Mouse (Mus musculus): ENCODE measurements at regions not wholly inside any gene's neighbourhood (a gene's known extent, or its start where the extent isn't known, plus 50 kb on each side); places are given as distances from the start of the nearest gene placed in this dataset.

DNA sequence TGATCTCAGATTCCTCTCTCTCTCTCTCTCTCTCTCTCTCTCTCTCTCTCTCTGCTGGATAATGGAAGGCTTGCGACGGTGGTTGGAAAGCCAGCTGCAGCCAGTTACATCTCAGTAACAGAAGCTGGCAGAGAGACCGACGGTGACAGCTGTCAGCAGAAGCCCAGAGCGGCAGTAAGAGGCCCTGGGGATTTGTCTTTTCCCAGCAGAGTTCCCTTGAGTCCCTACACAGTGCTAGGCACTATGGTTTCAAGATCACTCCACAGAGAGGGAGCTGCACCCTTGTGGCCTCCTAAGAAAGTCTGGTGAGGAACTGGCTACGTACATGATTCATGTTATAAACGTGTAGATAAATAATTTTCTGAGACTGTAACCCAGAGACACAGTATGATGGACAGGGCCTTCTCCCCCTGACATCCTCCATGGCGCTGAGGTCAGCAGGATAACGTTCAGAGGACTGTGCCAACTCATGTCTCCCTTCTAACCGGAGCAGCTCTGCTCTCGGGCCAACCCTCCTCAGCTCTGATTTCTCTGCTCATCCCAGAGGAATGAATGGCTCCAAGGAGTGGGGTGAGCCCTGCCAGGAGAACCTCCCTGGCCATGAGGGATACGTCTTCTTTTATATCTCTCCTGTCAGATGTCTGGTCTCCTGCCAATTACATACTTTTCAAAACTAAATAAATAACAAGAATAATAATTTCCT, 253.5 kb upstream of the Cadm1 start:
- peak; percentile 21 for DNase-seq (ENCODE audit: low spot score)

DNA sequence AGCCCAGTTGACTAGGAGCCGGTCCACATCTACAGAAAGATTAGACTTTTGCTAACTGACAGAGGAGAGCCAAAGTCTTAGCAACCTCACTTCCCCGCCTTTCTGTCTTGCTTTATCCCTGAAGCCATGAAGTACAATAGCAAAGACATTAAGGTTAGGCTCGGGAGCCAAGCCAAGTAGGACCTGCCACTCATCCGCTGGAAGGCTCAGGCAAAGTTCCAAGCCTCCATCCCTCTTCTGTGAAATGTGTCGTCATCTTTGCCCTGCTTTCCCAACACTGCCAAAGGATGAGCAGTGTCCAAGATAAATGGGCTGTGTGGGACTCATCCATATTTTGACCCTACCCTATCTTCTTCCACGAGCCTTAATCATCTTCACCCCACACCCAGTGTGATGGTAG, 250.6 kb upstream of the Cadm1 start:
- DNase-seq (ENCODE audit: low spot score), result peak; percentile 46

DNA sequence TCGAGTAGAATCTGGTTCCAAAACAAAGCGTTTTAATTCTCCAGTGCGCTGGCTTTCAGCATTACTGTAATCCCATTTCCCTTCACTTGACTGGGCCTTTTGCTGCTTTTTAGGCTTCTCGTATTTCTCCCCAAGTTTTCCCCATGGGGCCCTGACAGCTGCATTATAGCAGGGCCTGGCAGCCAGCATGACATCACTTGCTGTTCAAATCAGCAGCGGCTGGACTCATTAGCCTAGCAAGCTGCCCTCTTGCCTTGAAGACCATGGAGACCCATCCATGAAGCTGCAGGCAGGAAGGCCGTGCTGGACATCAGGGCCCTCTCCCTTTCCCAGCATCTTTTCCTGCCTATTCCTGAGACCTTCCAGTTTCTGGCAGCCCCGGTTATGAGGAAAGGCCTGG, 249.8 kb upstream of the Cadm1 start:
- peak; percentile 7 for DNase-seq (ENCODE audit: low spot score)

- DNase-seq (ENCODE audit: low spot score), result no peak
These were observed 249.4 kb upstream of the Cadm1 start for GRCm38 (mm10) chr9:47280598-47280997.

- DNase-seq (ENCODE audit: low spot score), result no peak
These were observed 246.1 kb upstream of the Cadm1 start for GRCm38 (mm10) chr9:47283746-47284455.

GRCm38 (mm10) chr9:47286930-47287722, 242.8 kb upstream of the Cadm1 start:
- no peak for DNase-seq (ENCODE audit: low spot score)

DNA sequence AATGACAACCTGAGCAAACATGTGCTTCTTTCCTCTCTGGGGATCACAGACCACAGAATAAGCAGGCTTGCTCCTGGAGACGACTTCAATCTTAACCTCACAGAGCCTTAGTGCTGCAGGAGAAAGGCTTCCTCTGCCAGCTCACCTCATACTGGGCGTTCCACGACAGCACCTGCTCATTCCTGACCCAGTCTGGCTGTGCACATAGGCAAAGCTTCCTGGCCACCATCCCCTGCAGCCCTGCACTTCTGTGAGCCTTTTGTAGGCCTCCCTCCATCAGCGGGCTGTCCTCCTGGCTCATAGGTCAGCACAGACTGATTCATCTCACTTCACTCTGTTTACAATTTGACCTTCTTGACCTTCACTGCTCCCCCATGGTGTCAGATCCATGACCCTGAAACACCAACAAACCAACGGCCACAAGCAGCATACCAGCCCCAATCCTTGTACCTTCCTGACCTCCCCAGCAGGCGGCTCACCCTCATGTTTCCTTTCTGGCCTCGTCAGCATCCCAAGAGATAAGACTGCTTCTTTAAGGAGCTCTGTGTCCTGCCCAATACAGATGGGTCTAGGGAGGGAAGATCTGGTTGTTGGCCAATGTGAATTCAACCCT, 241.3 kb upstream of the Cadm1 start:
- DNase-seq (ENCODE audit: low spot score), result no peak

GRCm38 (mm10) chr9:47300633-47301032, 229.3 kb upstream of the Cadm1 start:
- DNase-seq (ENCODE audit: low spot score), result no peak

GRCm38 (mm10) chr9:47307125-47307751, 222.7 kb upstream of the Cadm1 start:
- DNase-seq (ENCODE audit: low spot score), result no peak

GRCm38 (mm10) chr9:47307752-47308500, 222.0 kb upstream of the Cadm1 start:
- no peak for DNase-seq (ENCODE audit: low spot score)

GRCm38 (mm10) chr9:47313433-47313832, 216.5 kb upstream of the Cadm1 start:
- DNase-seq (ENCODE audit: low spot score), result no peak

DNA sequence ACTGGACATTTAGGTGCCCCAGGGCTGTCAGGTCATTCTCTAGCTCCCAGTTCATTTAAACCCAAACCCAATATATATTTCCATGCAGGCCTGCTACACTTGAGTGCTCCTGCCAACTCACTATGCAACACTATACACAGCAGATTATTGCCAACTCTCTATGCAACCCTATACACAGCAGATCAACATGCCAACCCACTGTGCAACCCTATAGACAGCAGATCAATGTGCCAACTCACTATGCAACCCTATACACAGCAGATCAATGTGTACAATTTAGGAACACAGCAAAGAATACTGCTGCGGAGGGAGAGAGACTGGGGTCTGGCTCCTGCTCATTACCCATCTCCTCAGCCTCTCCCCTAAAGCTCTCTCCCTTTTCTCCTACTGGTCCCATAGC, 215.7 kb upstream of the Cadm1 start:
- no peak for DNase-seq (ENCODE audit: low spot score)

- DNase-seq (ENCODE audit: low spot score), result no peak
These were observed 209.6 kb upstream of the Cadm1 start for GRCm38 (mm10) chr9:47320345-47320744.

DNA sequence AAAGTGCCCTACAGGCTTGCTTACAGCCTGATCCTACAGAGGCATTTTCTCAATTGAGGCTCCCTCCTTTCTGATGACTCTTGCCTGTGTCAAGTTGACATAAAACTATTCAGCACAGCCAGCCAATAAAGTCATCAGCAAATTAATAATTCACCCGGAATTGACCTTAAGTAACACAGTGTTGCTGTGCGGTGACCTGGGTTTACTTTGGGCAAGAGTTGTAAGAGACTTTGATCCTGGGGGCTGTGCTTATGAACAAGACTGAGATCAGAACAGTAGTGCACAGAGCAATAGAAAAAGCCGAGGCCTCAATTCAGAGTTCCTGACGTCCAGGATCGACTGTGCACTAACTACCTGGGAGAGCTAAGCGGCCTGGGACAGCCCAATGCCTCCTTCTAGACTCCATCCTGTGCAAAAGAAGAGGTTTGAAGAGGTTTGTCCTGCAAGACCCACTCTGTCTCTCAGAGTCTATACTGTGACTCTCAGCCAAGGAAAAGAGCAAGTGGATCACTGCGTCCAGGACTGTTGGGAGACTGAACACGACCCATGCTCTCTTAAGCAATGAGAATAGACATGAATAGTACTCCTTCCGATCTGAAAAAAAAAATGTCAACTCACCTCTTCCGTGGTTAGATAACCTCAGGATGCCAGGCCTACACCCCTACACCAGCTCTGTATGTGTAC, 208.7 kb upstream of the Cadm1 start:
- no peak for DNase-seq (ENCODE audit: low spot score)

GRCm38 (mm10) chr9:47322293-47322692, 207.7 kb upstream of the Cadm1 start:
- no peak for DNase-seq (ENCODE audit: low spot score)

DNA sequence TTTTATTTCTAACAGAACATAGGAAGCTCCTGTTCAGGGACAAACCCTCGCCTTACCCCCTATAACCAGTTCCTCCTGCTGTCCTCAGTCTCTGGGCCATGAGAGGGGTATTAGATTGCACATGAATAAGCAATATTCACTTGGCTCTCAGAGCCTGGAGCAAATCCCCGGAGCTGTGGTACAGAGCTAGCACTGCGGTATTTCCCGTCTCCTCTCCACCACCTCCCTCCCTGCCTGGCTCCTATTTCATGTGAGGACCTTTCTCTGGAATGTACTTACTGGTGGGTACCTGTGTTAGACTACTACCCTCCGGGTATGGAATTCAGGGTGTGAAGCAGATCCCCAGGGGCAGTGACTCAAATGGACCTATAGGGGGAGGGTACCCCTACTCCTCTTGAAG, 206.9 kb upstream of the Cadm1 start:
- no peak for DNase-seq (ENCODE audit: low spot score)

DNA sequence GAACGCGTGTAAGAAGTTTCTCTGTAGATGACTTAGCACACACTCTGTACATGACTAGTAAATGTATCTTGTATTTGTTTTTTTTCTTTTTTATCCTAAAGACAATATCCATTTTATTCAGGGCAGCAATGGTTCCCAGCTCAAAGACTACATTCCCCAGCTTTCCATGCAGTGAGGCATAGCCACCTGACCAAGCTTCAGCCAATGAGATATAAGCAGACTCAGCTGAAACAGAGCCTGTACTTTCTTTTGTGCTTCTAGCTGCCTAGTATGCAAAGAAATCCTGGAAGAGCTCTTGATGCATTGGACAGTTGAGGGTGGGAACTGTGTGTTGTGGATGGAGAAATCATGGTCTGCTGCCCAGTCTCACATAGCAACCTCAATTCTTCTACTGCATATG, 202.4 kb upstream of the Cadm1 start:
- no peak for DNase-seq (ENCODE audit: low spot score)

DNA sequence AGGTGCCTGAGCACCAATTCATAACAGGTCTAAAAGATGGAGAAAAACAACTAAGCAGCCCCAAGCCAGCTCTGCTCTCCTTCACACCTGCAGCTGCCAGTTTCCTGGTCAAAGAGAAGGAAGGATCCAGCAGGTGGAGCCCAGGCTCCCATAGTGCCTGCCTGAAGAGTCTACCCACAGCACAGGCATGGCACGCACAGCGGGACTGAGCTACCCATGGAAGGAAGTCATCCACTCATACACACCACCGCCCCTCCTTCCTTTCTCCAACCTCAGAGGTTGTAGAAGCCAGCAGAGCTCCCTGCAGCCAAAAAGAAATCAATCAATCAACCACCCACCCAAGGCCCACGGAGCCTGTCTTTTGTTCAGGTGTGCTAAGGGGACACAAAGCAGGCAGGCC, 197.0 kb upstream of the Cadm1 start:
- DNase-seq (ENCODE audit: low spot score), result no peak

DNA sequence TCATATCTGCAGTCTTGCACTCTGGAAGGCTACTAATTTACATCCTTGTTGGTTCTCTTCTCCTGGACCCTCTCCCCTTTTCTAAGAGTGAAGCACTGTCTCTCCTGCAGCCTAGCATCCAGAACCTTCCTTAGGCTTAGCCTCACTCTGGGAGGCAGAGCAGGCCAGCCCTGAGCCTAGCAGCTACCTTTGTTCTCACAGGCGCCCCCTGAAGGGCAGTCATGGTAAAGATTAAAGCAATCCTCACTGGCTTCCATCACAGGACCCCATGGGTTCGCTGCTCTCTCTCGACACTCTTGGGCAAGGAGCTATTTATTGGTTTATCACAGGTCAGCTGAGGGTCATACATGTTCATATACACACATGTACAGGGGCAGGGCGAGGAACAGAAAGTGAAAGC, 191.8 kb upstream of the Cadm1 start:
- no peak for DNase-seq (ENCODE audit: low spot score)

GRCm38 (mm10) chr9:47346527-47347111, 183.4 kb upstream of the Cadm1 start:
- DNase-seq (ENCODE audit: low spot score), result no peak

Data from ovary, postnatal 14 days (tissue).